Mouse (Mus musculus) left cerebral cortex, postnatal 25 days (tissue): ENCODE results near the gene Zfr2. TPM values are rescaled to one million over a fixed set of nuclear protein-coding genes. Genes with fewer than 3 reads are reported as not detected.

Source experiments
- DNase-seq, 2 experiments: peaks; one replicate each; pipeline ENCODE4 v3.0.0; 2022; ENCODE audit warnings: low spot score in 2 of 2, mixed read lengths in 1 of 2
- intact Hi-C: fragments of 180-260 bp; cut with DNase I; formaldehyde crosslinking; loops from one replicate; pipeline ENCODE4 v1.15.1; 2025
- total RNA-seq, 2 experiments: library from RNA; stranded (reverse); gene quantifications; 2 replicates each; pipeline ENCODE4 v1.2.3; 2021

Zfr2 gene
- total RNA-seq, 2 experiments from 2014 or later: 57.2 to 63.1 TPM

- DNase-seq: no peak
- intact Hi-C loops: no loop called here
These were observed 5.7 kb downstream of the Zfr2 start for GRCm38 (mm10) chr10:81238618-81239017.

- intact Hi-C loops: no loop called here
- peak in 1 of 2 experiments; percentile 78 for DNase-seq
These were observed 7.9 kb downstream of the Zfr2 start for GRCm38 (mm10) chr10:81240876-81241275.

- no peak for DNase-seq
- intact Hi-C loops: no loop called here
These were observed 9.1 kb downstream of the Zfr2 start for GRCm38 (mm10) chr10:81242021-81242420.

- DNase-seq: no peak
- intact Hi-C loops: no loop called here
These were observed 11.2 kb downstream of the Zfr2 start for GRCm38 (mm10) chr10:81244146-81244545.

GRCm38 (mm10) chr10:81244595-81244994 lies 11.6 kb downstream of the Zfr2 start:
- DNase-seq: peak; percentile 70 to 77
- intact Hi-C loops: no loop called here

- DNase-seq: peak in 1 of 2 experiments; percentile 79
- intact Hi-C loops: no loop called here
These were observed 12.2 kb downstream of the Zfr2 start for GRCm38 (mm10) chr10:81245166-81245565.

- intact Hi-C loops: no loop called here
- DNase-seq: no peak
These were observed 14.8 kb downstream of the Zfr2 start for GRCm38 (mm10) chr10:81247804-81248203.

GRCm38 (mm10) chr10:81249442-81249841 lies 16.5 kb downstream of the Zfr2 start:
- DNase-seq: no peak
- intact Hi-C loops: no loop called here

- intact Hi-C loops: no loop called here
- peak; percentile 89 to 97 for DNase-seq
These were observed 19.8 kb downstream of the Zfr2 start, which contains the start of gene Matk for GRCm38 (mm10) chr10:81252424-81253419. Gene Matk (plus strand): TSS chr10:81252935.

GRCm38 (mm10) chr10:81254886-81255285 lies 21.9 kb downstream of the Zfr2 start:
- intact Hi-C loops: no loop called here
- DNase-seq: no peak

GRCm38 (mm10) chr10:81257158-81258039 lies 24.4 kb downstream of the Zfr2 start:
- peak; percentile 67 to 71 for DNase-seq
- intact Hi-C loops: no loop called here

GRCm38 (mm10) chr10:81259225-81259884 lies 26.4 kb downstream of the Zfr2 start:
- intact Hi-C loops: no loop called here
- DNase-seq: peak in 1 of 2 experiments; percentile 50

- intact Hi-C loops: no loop called here
- no peak for DNase-seq
These were observed 28.1 kb downstream of the Zfr2 start for GRCm38 (mm10) chr10:81261025-81261424.

GRCm38 (mm10) chr10:81265540-81265939 lies 32.6 kb downstream of the Zfr2 start:
- DNase-seq: no peak
- intact Hi-C loops: no loop called here

- peak; percentile 96 to 98 for DNase-seq
- intact Hi-C loops: no loop called here
These were observed 33.5 kb downstream of the Zfr2 start, which contains the start of the genes Mrpl54 and Apba3 for GRCm38 (mm10) chr10:81266211-81267105. Gene Mrpl54 (minus strand): TSS chr10:81266934. Gene Apba3 (plus strand): TSS chr10:81266960.

- intact Hi-C loops: no loop called here
- peak; percentile 86 to 93 for DNase-seq
These were observed 35.1 kb downstream of the Zfr2 start for GRCm38 (mm10) chr10:81268056-81268455.

- no peak for DNase-seq
- intact Hi-C loops: no loop called here
These were observed 35.9 kb downstream of the Zfr2 start for GRCm38 (mm10) chr10:81268643-81269412.

- DNase-seq: no peak
- intact Hi-C loops: no loop called here
These were observed 39.4 kb downstream of the Zfr2 start for GRCm38 (mm10) chr10:81272356-81272755.
